Mouse (Mus musculus): ENCODE data around the gene Senp1.

- TF ChIP-seq CTCF (IDR thresholded peaks at IDR 0.05; ENCODE audit: extremely low read depth, insufficient read depth, insufficient read length, insufficient replicate concordance) (no peak), POLR2A (IDR thresholded peaks at IDR 0.05; ENCODE audit: low read depth, low read length) (no peak)
Measured at GRCm38 (mm10) chr15:98001321-98002112, 92.0 kb downstream of the Senp1 start.
